Mouse (Mus musculus): Measurements from ENCODE around the gene Aamp. TPM values are rescaled to one million over a fixed set of nuclear protein-coding genes. Genes with fewer than 3 reads are reported as not detected.

Aamp gene
- polyA plus RNA-seq (2015; fragmentation: Illumina TruSeq; extraction: RNeasy Lipid Tissue Mini Kit (QIAGEN cat#74804); ENCODE audit: low read depth, low replicate concordance), result 163 TPM

GRCm38 (mm10) chr1:74284543-74285160 lies at the start of gene Aamp, which contains the start of gene Pnkd:
Aamp (minus strand) TSS chr1:74284738.
Pnkd (plus strand) TSS chr1:74284930.

DNA sequence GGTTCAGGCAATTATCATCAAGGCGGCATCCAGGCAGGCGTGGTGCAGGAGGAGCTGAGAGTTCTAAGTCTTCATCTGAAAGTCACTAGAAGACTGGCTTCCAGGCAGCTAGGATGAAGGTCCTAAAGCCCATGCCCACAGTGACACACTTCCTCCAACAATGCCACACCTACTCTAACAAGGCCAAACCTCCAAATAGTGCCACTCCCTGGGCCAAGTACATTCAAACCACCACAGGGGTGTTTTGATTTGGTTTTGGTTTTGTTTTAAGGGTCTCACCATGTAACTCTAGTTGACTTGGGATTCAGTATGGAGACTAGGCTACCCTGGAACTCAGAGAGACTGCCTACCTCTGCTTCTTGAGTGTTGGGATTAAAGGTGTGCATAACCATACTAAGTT lies 21.0 kb upstream of the Aamp start, which contains the start of gene Tmbim1:
Gene Tmbim1 (minus strand): TSS at position 101 of the 400 bp plus-strand sequence.

DNA sequence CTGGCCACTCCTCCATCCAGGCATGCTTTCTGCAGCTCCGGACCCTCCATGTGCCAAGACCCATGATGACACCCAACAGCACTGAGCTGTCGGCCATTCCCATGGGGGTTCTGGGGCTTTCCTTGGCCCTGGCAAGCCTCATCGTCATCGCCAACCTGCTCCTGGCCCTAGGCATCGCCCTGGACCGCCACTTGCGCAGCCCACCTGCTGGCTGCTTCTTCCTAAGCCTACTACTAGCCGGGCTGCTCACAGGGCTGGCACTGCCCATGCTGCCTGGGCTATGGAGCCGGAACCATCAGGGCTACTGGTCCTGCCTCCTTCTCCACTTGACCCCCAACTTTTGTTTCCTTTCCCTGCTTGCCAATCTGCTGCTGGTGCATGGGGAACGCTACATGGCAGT lies 6.0 kb downstream of the Aamp start, which contains the start of gene Gpbar1:
Gene Gpbar1 (plus strand): TSS at position 13 of the 400 bp plus-strand sequence.

GRCm38 (mm10) chr1:74235938-74236589 lies 48.5 kb downstream of the Aamp start, which contains the start of gene Arpc2:
Arpc2 (plus strand) TSS chr1:74236084.

Other genes with a start within 250 kb of the Aamp start
- gene Tns1, start 160.3 kb downstream of the Aamp start, polyA plus RNA-seq (2015; fragmentation: Illumina TruSeq; extraction: RNeasy Lipid Tissue Mini Kit (QIAGEN cat#74804); ENCODE audit: low read depth, low replicate concordance), result 17.1 TPM
- gene Rufy4, start 159.2 kb downstream of the Aamp start, polyA plus RNA-seq (2015; fragmentation: Illumina TruSeq; extraction: RNeasy Lipid Tissue Mini Kit (QIAGEN cat#74804); ENCODE audit: low read depth, low replicate concordance), result not detected
- not detected for gene Cxcr2, start 130.7 kb downstream of the Aamp start, polyA plus RNA-seq (2015; fragmentation: Illumina TruSeq; extraction: RNeasy Lipid Tissue Mini Kit (QIAGEN cat#74804); ENCODE audit: low read depth, low replicate concordance)
- gene Cxcr1, start 90.1 kb downstream of the Aamp start, polyA plus RNA-seq (2015; fragmentation: Illumina TruSeq; extraction: RNeasy Lipid Tissue Mini Kit (QIAGEN cat#74804); ENCODE audit: low read depth, low replicate concordance), result not detected
- 293 TPM for gene Arpc2, start 48.7 kb downstream of the Aamp start, polyA plus RNA-seq (2015; fragmentation: Illumina TruSeq; extraction: RNeasy Lipid Tissue Mini Kit (QIAGEN cat#74804); ENCODE audit: low read depth, low replicate concordance)
- gene Gpbar1, start 6.2 kb downstream of the Aamp start, polyA plus RNA-seq (2015; fragmentation: Illumina TruSeq; extraction: RNeasy Lipid Tissue Mini Kit (QIAGEN cat#74804); ENCODE audit: low read depth, low replicate concordance), result not detected
- 190 TPM for gene Pnkd, start 192 bp upstream of the Aamp start, polyA plus RNA-seq (2015; fragmentation: Illumina TruSeq; extraction: RNeasy Lipid Tissue Mini Kit (QIAGEN cat#74804); ENCODE audit: low read depth, low replicate concordance)
- 43.4 TPM for gene Tmbim1, start 20.9 kb upstream of the Aamp start, polyA plus RNA-seq (2015; fragmentation: Illumina TruSeq; extraction: RNeasy Lipid Tissue Mini Kit (QIAGEN cat#74804); ENCODE audit: low read depth, low replicate concordance)
- gene Catip, start 77.4 kb upstream of the Aamp start, polyA plus RNA-seq (2015; fragmentation: Illumina TruSeq; extraction: RNeasy Lipid Tissue Mini Kit (QIAGEN cat#74804); ENCODE audit: low read depth, low replicate concordance), result 3.0 TPM
- 5.6 TPM for gene Slc11a1, start 90.5 kb upstream of the Aamp start, polyA plus RNA-seq (2015; fragmentation: Illumina TruSeq; extraction: RNeasy Lipid Tissue Mini Kit (QIAGEN cat#74804); ENCODE audit: low read depth, low replicate concordance)
- 21.4 TPM for gene Ctdsp1, start 106.8 kb upstream of the Aamp start, polyA plus RNA-seq (2015; fragmentation: Illumina TruSeq; extraction: RNeasy Lipid Tissue Mini Kit (QIAGEN cat#74804); ENCODE audit: low read depth, low replicate concordance)
- gene Vil1, start 124.6 kb upstream of the Aamp start, polyA plus RNA-seq (2015; fragmentation: Illumina TruSeq; extraction: RNeasy Lipid Tissue Mini Kit (QIAGEN cat#74804); ENCODE audit: low read depth, low replicate concordance), result 0.31 TPM
- 23.2 TPM for gene Cnot9, start 221.3 kb upstream of the Aamp start, polyA plus RNA-seq (2015; fragmentation: Illumina TruSeq; extraction: RNeasy Lipid Tissue Mini Kit (QIAGEN cat#74804); ENCODE audit: low read depth, low replicate concordance)

Data from brain, adult 10 weeks (tissue).